Mouse (Mus musculus) heart, adult 2 months (tissue): ENCODE measurements around the gene Kif1c. TPM values are rescaled to one million over a fixed set of nuclear protein-coding genes. Genes with fewer than 3 reads are reported as not detected.

Experiments used
- DNase-seq, 2 experiments: peaks; one replicate each; pipeline ENCODE4 v3.0.0; 2021
- H3K27ac ChIP-seq: fragments of 200-600 bp; 2 replicates; pipeline ENCODE4 v1.8.1; 2022
- H3K27me3 ChIP-seq: fragments of 200-500 bp; 2 replicates; pipeline ENCODE4 v1.6.1; 2012; ENCODE audit warnings: mild to moderate bottlenecking, low read length, inconsistent platforms, mixed read lengths; ENCODE audit not compliant: control insufficient read depth, insufficient read depth
- H3K36me3 ChIP-seq: fragments of 200-500 bp; 2 replicates; pipeline ENCODE4 v1.6.1; 2012; ENCODE audit warnings: low read length, inconsistent platforms; ENCODE audit not compliant: control insufficient read depth, insufficient read depth
- H3K4me1 ChIP-seq: fragments of 200-500 bp; 2 replicates; pipeline ENCODE4 v1.6.1; 2011; ENCODE audit warnings: low read length; ENCODE audit not compliant: control insufficient read depth, insufficient read depth
- H3K4me3 ChIP-seq: fragments of 200-600 bp; 2 replicates; pipeline ENCODE4 v1.8.1; 2022
- H3K79me2 ChIP-seq: fragments of 200-500 bp; replicated peaks from 2 replicates; pipeline ENCODE4 v1.6.1; 2012; ENCODE audit warnings: mild to moderate bottlenecking, inconsistent platforms, low read length, moderate library complexity, mixed read lengths; ENCODE audit not compliant: control insufficient read depth, insufficient read depth
- H3K9ac ChIP-seq: fragments of 200-500 bp; 2 replicates; pipeline ENCODE4 v1.6.1; 2012; ENCODE audit warnings: low read depth, mild to moderate bottlenecking, control low read depth, inconsistent platforms, low read length, mixed read lengths
- CTCF ChIP-seq: fragments of 200-600 bp; IDR thresholded peaks from 2 replicates; pipeline ENCODE4 v1.8.1; 2022; ENCODE audit warnings: antibody characterized with exemption, mild to moderate bottlenecking, moderate library complexity
- EP300 ChIP-seq: fragments of 200-500 bp; IDR thresholded peaks from 2 replicates; pipeline ENCODE4 v1.6.1; 2011; ENCODE audit warnings: low read depth, low read length, control low read depth; ENCODE audit not compliant: insufficient read depth
- POLR2A ChIP-seq: fragments of 200-500 bp; IDR thresholded peaks from 2 replicates; pipeline ENCODE4 v1.6.1; 2011; ENCODE audit warnings: mild to moderate bottlenecking, low read depth, low read length, control low read depth; ENCODE audit not compliant: insufficient read depth
- WGBS: fragments of 180-500 bp; shearing (Covaris S2); methylation state at CpG from one replicate; pipeline ENCODE4 v1.1.7; 2018; 5-methylcytosine and 5-hydroxymethylcytosine counted together
- intact Hi-C: fragments of 180-260 bp; cut with DNase I; formaldehyde crosslinking; loops from one replicate; pipeline ENCODE4 v1.15.1; 2025
- polyA plus RNA-seq: library from polyadenylated mRNA; depleted of rRNA; stranded (reverse); fragments of >200 nt; gene quantifications from 2 replicates; pipeline ENCODE4 v1.2.3, GENCODE M21; 2012
- total RNA-seq, 2 experiments: library from RNA; stranded (reverse); gene quantifications; 2 replicates each; pipeline ENCODE4 v1.2.3; 2021

Gene Kif1c
- total and polyA plus RNA-seq, 3 experiments: 153 to 524 (median 477) TPM

- DNase-seq: no peak
- 67% methylated on average over 4 of the region's 4 CpGs for WGBS
- H3K9ac ChIP-seq: no peak overlapping the region
- intact Hi-C loops: loop anchor here (5.0 kb wide), 2 partner anchors 42 to 68 kb away; partner anchors contain the start of genes Rnf167 and Slc25a11
- H3K79me2 ChIP-seq: no peaks in the 10 kb centered on the region
- no peak for TF ChIP-seq POLR2A
- no peak for TF ChIP-seq CTCF
- TF ChIP-seq EP300: no peak
- no peak overlapping the region for H3K4me3 ChIP-seq
- H3K36me3 ChIP-seq: no peaks in the 10 kb centered on the region; the same call in 1 of the 2 replicates
- peaks cover 4% of the 10 kb centered on the region for H3K4me1 ChIP-seq
- no peaks in the 10 kb centered on the region for H3K27me3 ChIP-seq
- H3K27ac ChIP-seq: no peak overlapping the region
Measured at GRCm38 (mm10) chr11:70689578-70689977, 10.8 kb upstream of the Kif1c start.

- H3K79me2 ChIP-seq: no peaks in the 10 kb centered on the region
- no peak overlapping the region for H3K9ac ChIP-seq
- H3K27me3 ChIP-seq: no peaks in the 10 kb centered on the region
- H3K36me3 ChIP-seq: no peaks in the 10 kb centered on the region; the same call in 1 of the 2 replicates
- no peak overlapping the region for H3K27ac ChIP-seq
- DNase-seq: no peak
- WGBS: 54% methylated on average over 3 of the region's 3 CpGs
- no peak overlapping the region for H3K4me3 ChIP-seq
- H3K4me1 ChIP-seq: peaks cover 2% of the 10 kb centered on the region
- intact Hi-C loops: loop anchor here (5.0 kb wide), 1 partner anchor 39 kb away; no protein-coding TSS in a partner anchor
- TF ChIP-seq POLR2A: no peak
- TF ChIP-seq EP300: no peak
- TF ChIP-seq CTCF: no peak
Measured at GRCm38 (mm10) chr11:70693504-70693903, 6.8 kb upstream of the Kif1c start.

- WGBS: 77% methylated on average over 3 of the region's 3 CpGs
- Histone ChIP-seq H3K4me1 (peaks cover under 1% of the 10 kb centered on the region; the same call in 1 of the 2 replicates), H3K27ac (no peak overlapping the region), H3K9ac (no peak overlapping the region), H3K27me3 (no peaks in the 10 kb centered on the region), H3K36me3 (no peaks in the 10 kb centered on the region), H3K79me2 (peaks cover 2% of the 10 kb centered on the region; the same call in 1 of the 2 replicates), H3K4me3 (no peak overlapping the region)
- intact Hi-C loops: no loop called here
- TF ChIP-seq POLR2A: no peak
- TF ChIP-seq CTCF: peak; percentile 41
- no peak for DNase-seq
Measured at GRCm38 (mm10) chr11:70697376-70697775, 3.0 kb upstream of the Kif1c start.

GRCm38 (mm10) chr11:70699051-70699450 is 1.3 kb upstream of the Kif1c start:
- DNase-seq: no peak
- peaks cover 6% of the 10 kb centered on the region for H3K4me1 ChIP-seq
- intact Hi-C loops: no loop called here
- H3K4me3 ChIP-seq: no peak overlapping the region
- H3K27me3 ChIP-seq: no peaks in the 10 kb centered on the region
- H3K27ac ChIP-seq: no peak overlapping the region
- TF ChIP-seq EP300: no peak
- no peak for TF ChIP-seq POLR2A
- TF ChIP-seq CTCF: no peak
- WGBS: 93% methylated on average over 2 of the region's 2 CpGs
- H3K36me3 ChIP-seq: peaks cover 5% of the 10 kb centered on the region; the same call in 1 of the 2 replicates
- H3K9ac ChIP-seq: no peak overlapping the region
- peaks cover 2% of the 10 kb centered on the region; the same call in 1 of the 2 replicates for H3K79me2 ChIP-seq

- Histone ChIP-seq H3K79me2 (peaks cover 2% of the 10 kb centered on the region; the same call in 1 of the 2 replicates), H3K27ac (peak overlapping the region; percentile 100), H3K4me1 (peaks cover 6% of the 10 kb centered on the region), H3K36me3 (peaks cover 5% of the 10 kb centered on the region; the same call in 1 of the 2 replicates), H3K27me3 (no peaks in the 10 kb centered on the region), H3K4me3 (peak overlapping the region; percentile 92), H3K9ac (peak overlapping the region; percentile 91)
- intact Hi-C loops: loop anchor here (1.0 to 2.0 kb wide), 3 partner anchors 12 to 54 kb away; partner anchors contain the start of genes Camta2, Rnf167, Slc25a11 and Spag7
- peak; percentile 86 to 89 for DNase-seq
- WGBS: under 1% methylated on average over 34 of the region's 34 CpGs
- TF ChIP-seq CTCF (no peak), POLR2A (peak; percentile 59; the same call in 1 of the 2 replicates)
Measured at GRCm38 (mm10) chr11:70700613-70701012, 265 bp downstream of the Kif1c start.

- H3K4me3 ChIP-seq: peak overlapping the region; percentile 92
- peak overlapping the region; percentile 91 for H3K9ac ChIP-seq
- no peaks in the 10 kb centered on the region for H3K27me3 ChIP-seq
- peak overlapping the region; percentile 100 for H3K27ac ChIP-seq
- intact Hi-C loops: loop anchor here (2.0 kb wide), 1 partner anchor 55 kb away; the partner anchor contains the start of genes Rnf167 and Slc25a11
- 4% methylated on average over 10 of the region's 10 CpGs for WGBS
- H3K79me2 ChIP-seq: peaks cover 2% of the 10 kb centered on the region; the same call in 1 of the 2 replicates
- peak in 1 of 2 experiments; percentile 31 for DNase-seq
- peaks cover 6% of the 10 kb centered on the region for H3K4me1 ChIP-seq
- TF ChIP-seq EP300 (no peak), CTCF (no peak), POLR2A (no peak)
- H3K36me3 ChIP-seq: peaks cover 5% of the 10 kb centered on the region; the same call in 1 of the 2 replicates
Measured at GRCm38 (mm10) chr11:70701221-70701955, 1.0 kb downstream of the Kif1c start.
